Mouse (Mus musculus) embryonic facial prominence, embryonic 13.5 days (tissue): ENCODE measurements at regions not wholly inside any gene's neighbourhood (a gene's known extent, or its start where the extent isn't known, plus 50 kb on each side); places are given as distances from the start of the nearest gene placed in this dataset.

Experiments
- ATAC-seq: fragments of 200-750 bp; cut with Nextera tagmentation; 2 replicates; pipeline ENCODE4 v1.8.0; 2017; ENCODE audit warnings: low read depth; ENCODE audit not compliant: insufficient number of reproducible peaks, insufficient read depth, low FRiP score, low TSS enrichment
- H3K27ac ChIP-seq: fragments of 300-500 bp; sonication (generic); 2 replicates; pipeline ENCODE4 v1.5.1; 2015; ENCODE audit warnings: moderate library complexity, mild to moderate bottlenecking, inconsistent platforms
- H3K27me3 ChIP-seq: fragments of 300-500 bp; sonication (generic); 2 replicates; pipeline ENCODE4 v1.6.1; 2015; ENCODE audit warnings: mild to moderate bottlenecking, inconsistent platforms
- H3K36me3 ChIP-seq: fragments of 300-500 bp; sonication (generic); 2 replicates; pipeline ENCODE4 v1.6.1; 2015; ENCODE audit warnings: mild to moderate bottlenecking, inconsistent platforms
- H3K4me1 ChIP-seq: fragments of 300-500 bp; sonication (generic); 2 replicates; pipeline ENCODE4 v1.6.1; 2015; ENCODE audit warnings: inconsistent platforms
- H3K4me2 ChIP-seq: fragments of 300-500 bp; sonication (generic); 2 replicates; pipeline ENCODE4 v1.6.1; 2015; ENCODE audit warnings: moderate library complexity, mild to moderate bottlenecking, inconsistent platforms
- H3K4me3 ChIP-seq: fragments of 300-500 bp; sonication (generic); 2 replicates; pipeline ENCODE4 v1.5.1; 2015; ENCODE audit warnings: mild to moderate bottlenecking, inconsistent platforms
- H3K9ac ChIP-seq: fragments of 300-500 bp; sonication (generic); 2 replicates; pipeline ENCODE4 v1.6.1; 2015; ENCODE audit warnings: mild to moderate bottlenecking, inconsistent platforms
- H3K9me3 ChIP-seq: fragments of 300-500 bp; sonication (generic); 2 replicates; pipeline ENCODE4 v1.6.1; 2016; ENCODE audit warnings: inconsistent platforms
- WGBS: fragments of 180-500 bp; shearing (Covaris S2); methylation state at CpG from one replicate; pipeline ENCODE4 v1.1.7; 2015; ENCODE audit warnings: mixed read lengths; 5-methylcytosine and 5-hydroxymethylcytosine counted together

GRCm38 (mm10) chr2:172735621-172736020, 186.2 kb downstream of the Tfap2c start:
- peaks cover 67% of the 10 kb centered on the region for H3K4me1 ChIP-seq
- H3K27me3 ChIP-seq, result peaks cover 74% of the 10 kb centered on the region
- no peaks in the 10 kb centered on the region for H3K9me3 ChIP-seq
- H3K9ac ChIP-seq, result no peak overlapping the region
- H3K27ac ChIP-seq, result no peak overlapping the region
- 29% methylated on average over 6 of the region's 6 CpGs for WGBS
- no peaks in the 10 kb centered on the region for H3K36me3 ChIP-seq
- H3K4me3 ChIP-seq, result no peak overlapping the region
- no peak for ATAC-seq
- H3K4me2 ChIP-seq, result no peak overlapping the region

GRCm38 (mm10) chr2:172739041-172739491, 189.7 kb downstream of the Tfap2c start:
- Histone ChIP-seq H3K4me3 (no peak overlapping the region), H3K4me1 (peaks cover 47% of the 10 kb centered on the region), H3K9me3 (no peaks in the 10 kb centered on the region), H3K9ac (no peak overlapping the region), H3K4me2 (peak overlapping the region; percentile 39), H3K36me3 (no peaks in the 10 kb centered on the region), H3K27me3 (peaks cover 50% of the 10 kb centered on the region), H3K27ac (peak overlapping the region; percentile 48; the same call in 1 of the 2 replicates)
- 7% methylated on average over 11 of the region's 11 CpGs for WGBS
- ATAC-seq, result no peak

GRCm38 (mm10) chr2:172739529-172739928, 190.1 kb downstream of the Tfap2c start:
- 9% methylated on average over 19 of the region's 19 CpGs for WGBS
- peaks cover 47% of the 10 kb centered on the region for H3K4me1 ChIP-seq
- peak overlapping the region; percentile 39 for H3K4me2 ChIP-seq
- no peak for ATAC-seq
- peaks cover 50% of the 10 kb centered on the region for H3K27me3 ChIP-seq
- no peaks in the 10 kb centered on the region for H3K36me3 ChIP-seq
- no peaks in the 10 kb centered on the region for H3K9me3 ChIP-seq
- H3K4me3 ChIP-seq, result no peak overlapping the region; the same call in 1 of the 2 replicates
- H3K27ac ChIP-seq, result peak overlapping the region; percentile 48; the same call in 1 of the 2 replicates
- H3K9ac ChIP-seq, result no peak overlapping the region

GRCm38 (mm10) chr2:172751364-172751763, 188.8 kb downstream of the Bmp7 start:
- ATAC-seq, result no peak
- no peaks in the 10 kb centered on the region for H3K9me3 ChIP-seq
- no peak overlapping the region for H3K9ac ChIP-seq
- H3K4me2 ChIP-seq, result no peak overlapping the region
- peaks cover 26% of the 10 kb centered on the region for H3K27me3 ChIP-seq
- H3K4me1 ChIP-seq, result peaks cover 28% of the 10 kb centered on the region
- WGBS, result 83% methylated on average over 11 of the region's 11 CpGs
- no peak overlapping the region for H3K27ac ChIP-seq
- H3K4me3 ChIP-seq, result no peak overlapping the region
- H3K36me3 ChIP-seq, result no peaks in the 10 kb centered on the region

- Histone ChIP-seq H3K27ac (0 out of 2 replicates have a peak overlapping the region, but pooled peaks have one; percentile 4), H3K27me3 (peaks cover 60% of the 10 kb centered on the region), H3K9me3 (no peaks in the 10 kb centered on the region), H3K9ac (peak overlapping the region; percentile 16; the same call in 1 of the 2 replicates), H3K36me3 (no peaks in the 10 kb centered on the region), H3K4me3 (no peak overlapping the region), H3K4me2 (no peak overlapping the region; the same call in 1 of the 2 replicates), H3K4me1 (peaks cover 51% of the 10 kb centered on the region)
- WGBS, result 46% methylated on average over 15 of the region's 15 CpGs
- no peak for ATAC-seq
These were observed 184.2 kb downstream of the Bmp7 start for GRCm38 (mm10) chr2:172755686-172756471.

GRCm38 (mm10) chr2:172756472-172756860, 183.7 kb downstream of the Bmp7 start:
- peaks cover 63% of the 10 kb centered on the region for H3K27me3 ChIP-seq
- H3K4me2 ChIP-seq, result no peak overlapping the region; the same call in 1 of the 2 replicates
- H3K9ac ChIP-seq, result 0 out of 2 replicates have a peak overlapping the region, but pooled peaks have one; percentile 16
- 0 out of 2 replicates have a peak overlapping the region, but pooled peaks have one; percentile 4 for H3K27ac ChIP-seq
- H3K4me1 ChIP-seq, result peaks cover 51% of the 10 kb centered on the region
- H3K36me3 ChIP-seq, result no peaks in the 10 kb centered on the region
- no peaks in the 10 kb centered on the region for H3K9me3 ChIP-seq
- no peak overlapping the region for H3K4me3 ChIP-seq
- ATAC-seq, result no peak
- WGBS, result 11% methylated on average over 8 of the region's 8 CpGs

- Histone ChIP-seq H3K36me3 (no peaks in the 10 kb centered on the region), H3K9ac (no peak overlapping the region), H3K4me1 (peaks cover 40% of the 10 kb centered on the region), H3K4me2 (no peak overlapping the region), H3K4me3 (no peak overlapping the region), H3K27ac (no peak overlapping the region), H3K27me3 (peaks cover 63% of the 10 kb centered on the region), H3K9me3 (no peaks in the 10 kb centered on the region)
- no peak for ATAC-seq
- WGBS, result 11% methylated on average over 9 of the region's 9 CpGs
These were observed 181.6 kb downstream of the Bmp7 start for GRCm38 (mm10) chr2:172758497-172758896.

GRCm38 (mm10) chr2:172765260-172765659, 174.9 kb downstream of the Bmp7 start:
- H3K4me1 ChIP-seq, result no peaks in the 10 kb centered on the region; the same call in 1 of the 2 replicates
- no peak overlapping the region for H3K9ac ChIP-seq
- H3K36me3 ChIP-seq, result no peaks in the 10 kb centered on the region
- no peak overlapping the region for H3K4me3 ChIP-seq
- H3K27ac ChIP-seq, result no peak overlapping the region
- H3K4me2 ChIP-seq, result no peak overlapping the region
- no peak for ATAC-seq
- H3K9me3 ChIP-seq, result no peaks in the 10 kb centered on the region
- 79% methylated on average over 2 of the region's 2 CpGs for WGBS
- H3K27me3 ChIP-seq, result peaks cover 17% of the 10 kb centered on the region

- ATAC-seq, result no peak
- WGBS, result 47% methylated on average over 7 of the region's 7 CpGs
- H3K27me3 ChIP-seq, result peaks cover 12% of the 10 kb centered on the region; the same call in 1 of the 2 replicates
These were observed 173.7 kb downstream of the Bmp7 start for GRCm38 (mm10) chr2:172766403-172766802.

GRCm38 (mm10) chr2:172768756-172769155, 171.4 kb downstream of the Bmp7 start:
- H3K9ac ChIP-seq, result no peak overlapping the region
- no peak overlapping the region for H3K27ac ChIP-seq
- H3K36me3 ChIP-seq, result no peaks in the 10 kb centered on the region
- H3K4me3 ChIP-seq, result no peak overlapping the region
- H3K4me2 ChIP-seq, result no peak overlapping the region
- WGBS, result 77% methylated on average over 8 of the region's 8 CpGs
- H3K9me3 ChIP-seq, result no peaks in the 10 kb centered on the region
- H3K27me3 ChIP-seq, result no peaks in the 10 kb centered on the region; the same call in 1 of the 2 replicates
- H3K4me1 ChIP-seq, result no peaks in the 10 kb centered on the region; the same call in 1 of the 2 replicates
- no peak for ATAC-seq

More at GRCm38 (mm10) chr2:172766403-172766802, 173.7 kb downstream of the Bmp7 start:
- Histone ChIP-seq H3K27ac (no peak overlapping the region), H3K4me3 (no peak overlapping the region), H3K4me2 (no peak overlapping the region), H3K9ac (no peak overlapping the region), H3K36me3 (no peaks in the 10 kb centered on the region), H3K4me1 (no peaks in the 10 kb centered on the region; the same call in 1 of the 2 replicates), H3K9me3 (no peaks in the 10 kb centered on the region)

GRCm38 (mm10) chr2:172770061-172770460, 170.1 kb downstream of the Bmp7 start:
- no peak for ATAC-seq
- no peaks in the 10 kb centered on the region for H3K36me3 ChIP-seq
- H3K4me2 ChIP-seq, result no peak overlapping the region
- no peak overlapping the region for H3K27ac ChIP-seq
- H3K4me1 ChIP-seq, result no peaks in the 10 kb centered on the region; the same call in 1 of the 2 replicates
- 80% methylated on average over 6 of the region's 6 CpGs for WGBS
- H3K9me3 ChIP-seq, result no peaks in the 10 kb centered on the region
- H3K27me3 ChIP-seq, result peaks cover 5% of the 10 kb centered on the region; the same call in 1 of the 2 replicates
- no peak overlapping the region for H3K4me3 ChIP-seq
- no peak overlapping the region for H3K9ac ChIP-seq

GRCm38 (mm10) chr2:172770606-172771005, 169.5 kb downstream of the Bmp7 start:
- Histone ChIP-seq H3K9me3 (no peaks in the 10 kb centered on the region), H3K4me2 (no peak overlapping the region), H3K36me3 (no peaks in the 10 kb centered on the region), H3K4me1 (no peaks in the 10 kb centered on the region; the same call in 1 of the 2 replicates), H3K9ac (no peak overlapping the region), H3K27ac (no peak overlapping the region), H3K27me3 (peaks cover 5% of the 10 kb centered on the region), H3K4me3 (no peak overlapping the region)
- ATAC-seq, result no peak
- 88% methylated on average over 14 of the region's 14 CpGs for WGBS
